8 mouse cellular contexts compared by ENCODE assay signal in the genomic region with DNA sequence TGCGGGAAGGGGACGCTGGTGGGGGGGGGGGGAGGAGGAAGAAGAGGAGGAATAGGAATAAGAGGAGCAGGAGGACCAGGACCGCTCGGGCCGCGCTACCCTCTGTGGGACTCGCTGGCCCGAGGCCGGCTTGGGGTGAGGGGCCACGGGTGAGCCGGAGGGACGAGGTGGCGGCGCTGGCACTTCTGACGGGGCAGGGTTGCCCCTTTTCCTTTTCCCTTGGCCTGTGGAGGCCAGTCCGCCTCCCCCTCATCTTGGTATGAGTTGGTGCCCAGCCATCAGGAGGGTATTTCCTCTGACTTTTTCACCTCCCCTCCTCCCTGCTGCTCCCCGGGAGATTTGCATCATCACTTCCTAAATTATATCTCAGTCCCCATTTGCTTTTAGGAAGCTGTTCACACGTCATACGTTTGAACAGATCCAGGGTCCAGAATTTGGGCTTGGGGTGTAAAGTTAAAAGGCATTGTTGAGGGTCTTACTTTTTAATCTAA. TPM values are rescaled to one million over a fixed set of nuclear protein-coding genes. Genes with fewer than 3 reads are reported as not detected.
DNase-seq lines count a peak whose midpoint lies in the region; ATAC-seq lines count a peak whose summit lies in the region.

No protein-coding gene starts in this region.

- no peaks in the 10 kb centered on the region for H3K27me3 ChIP-seq in heart, embryonic 12.5 days (replicated peaks)
- no peaks in the 10 kb centered on the region for H3K27me3 ChIP-seq in kidney, embryonic 16.5 days (ENCODE audit: insufficient read depth, low read length)

- H3K4me1 ChIP-seq in heart, embryonic 12.5 days (replicated peaks), result peaks cover 46% of the 10 kb centered on the region
- peaks cover 44% of the 10 kb centered on the region for H3K4me1 ChIP-seq in kidney, embryonic 16.5 days (ENCODE audit: insufficient read depth, low read length)

- H3K4me2 ChIP-seq in heart, embryonic 12.5 days, result peak overlapping the region; percentile 91
- H3K4me2 ChIP-seq in kidney, embryonic 16.5 days (replicated peaks; ENCODE audit: low read depth, low read length), result peak overlapping the region; percentile 70

- peak; percentile 40 for DNase-seq in urinary bladder, adult 2 months (ENCODE audit: low spot score)
- DNase-seq in urinary bladder, postnatal 4 days (ENCODE audit: low spot score in 2 of 2), result no peak
- DNase-seq in embryo, embryonic 10 days (ENCODE audit: low spot score), result peak; percentile 43
- DNase-seq in lung, postnatal 25 days (ENCODE audit: low spot score), result peak; percentile 48
- DNase-seq in ovary, postnatal 36 days (ENCODE audit: low spot score), result peak; percentile 50
- DNase-seq in yolk sac, embryonic 10.5 days (ENCODE audit: low spot score), result no peak

- H3K9ac ChIP-seq in heart, embryonic 12.5 days, result peak overlapping the region; percentile 99
- H3K9ac ChIP-seq in kidney, embryonic 16.5 days (replicated peaks; ENCODE audit: low read length), result peak overlapping the region; percentile 100

- H3K36me3 ChIP-seq in heart, embryonic 12.5 days, result peaks cover 8% of the 10 kb centered on the region; the same call in 1 of the 2 replicates
- H3K36me3 ChIP-seq in kidney, embryonic 16.5 days (ENCODE audit: insufficient read depth, low read length), result no peaks in the 10 kb centered on the region

- H3K9me3 ChIP-seq in heart, embryonic 12.5 days (replicated peaks), result no peaks in the 10 kb centered on the region
- H3K9me3 ChIP-seq in kidney, embryonic 16.5 days (ENCODE audit: low read length), result no peaks in the 10 kb centered on the region

- peak; percentile 31 for ATAC-seq in heart, embryonic 12.5 days (ENCODE audit: insufficient number of reproducible peaks, low FRiP score)
- ATAC-seq in kidney, embryonic 16.5 days (ENCODE audit: low FRiP score, low TSS enrichment), result peak; percentile 39

- H3K4me3 ChIP-seq in heart, embryonic 12.5 days, result peak overlapping the region; percentile 99
- H3K4me3 ChIP-seq in kidney, embryonic 16.5 days (ENCODE audit: low read length), result peak overlapping the region; percentile 98

- WGBS in heart, embryonic 12.5 days, result 0% methylated on average over 9 of the region's 19 CpGs
- WGBS in kidney, embryonic 16.5 days, result 0% methylated on average over 17 of the region's 19 CpGs

- H3K27ac ChIP-seq in heart, embryonic 12.5 days (ENCODE audit: poor library complexity, severe bottlenecking), result peak overlapping the region; percentile 100
- peak overlapping the region; percentile 100 for H3K27ac ChIP-seq in kidney, embryonic 16.5 days (ENCODE audit: low read length)

RNA-seq across cellular contexts. Expression of a gene that starts 1.0 kb away (rescaled TPM):
- 131 and 145 TPM in 2 replicates for polyA plus RNA-seq in urinary bladder, adult 2 months (2012; rRNA removed)
- 59.5 and 64.4 TPM in 2 replicates for polyA plus RNA-seq in heart, embryonic 12.5 days (2016; fragmentation: Nextera tagmentation; extraction: Ambion mirVana)
- 62.0 and 64.9 TPM in 2 replicates for polyA plus RNA-seq in kidney, embryonic 16.5 days (2015; fragmentation: Nextera tagmentation; extraction: Ambion mirVana)

RNA-seq across cellular contexts. Expression of a gene that starts 35.6 kb away (rescaled TPM):
- 4.0 and 5.6 TPM in 2 replicates for polyA plus RNA-seq in urinary bladder, adult 2 months (2012; rRNA removed)
- 3.9 and 6.2 TPM in 2 replicates for polyA plus RNA-seq in heart, embryonic 12.5 days (2016; fragmentation: Nextera tagmentation; extraction: Ambion mirVana)
- polyA plus RNA-seq in kidney, embryonic 16.5 days (2015; fragmentation: Nextera tagmentation; extraction: Ambion mirVana), result 1.9 and 2.4 TPM in 2 replicates

Comparison
In these comparisons a context has a peak if more than half of its experiments do, and no peak if none do; other contexts are left out.
1. DNase-seq: peak in urinary bladder, adult 2 months (single experiment), embryo, embryonic 10 days (single experiment), lung, postnatal 25 days (single experiment) and ovary, postnatal 36 days (single experiment); none in urinary bladder, postnatal 4 days (0 of 2) and yolk sac, embryonic 10.5 days (single experiment).